In genomic region chr19:46534542-46535098, GRCm38 (mm10) we compare ENCODE assay signal across 24 mouse cellular contexts. TPM values are rescaled to one million over a fixed set of nuclear protein-coding genes. Genes with fewer than 3 reads are reported as not detected.
DNase-seq lines count a peak whose midpoint lies in the region; ATAC-seq and TF ChIP-seq lines count a peak whose summit lies in the region.
"Had no signal": no experiment of that assay in that cellular context is flagged by ENCODE, and none has a peak within 500 bp of the region (broad histone marks: within the 10 kb centered on the region; RNA-seq: fewer than 3 reads in every experiment).

No protein-coding gene starts in this region.

- no peak overlapping the region for H3K4me3 ChIP-seq in hindbrain, embryonic 11.5 days (ENCODE audit: low read depth, low read length)
- no peak overlapping the region for H3K4me3 ChIP-seq in hindbrain, embryonic 16.5 days (ENCODE audit: low read length)
- no peak overlapping the region for H3K4me3 ChIP-seq in lung, embryonic 15.5 days
- H3K4me3 ChIP-seq in spleen, adult 2 months (ENCODE audit: extremely low read depth, insufficient read depth, insufficient read length), result no peak overlapping the region
- H3K4me3 ChIP-seq in small intestine, adult 2 months (ENCODE audit: low read depth, low read length), result no peak overlapping the region
- H3K4me3 ChIP-seq: embryonic facial prominence, embryonic 13.5 days; erythroblast, embryonic 14.5 days; forebrain, embryonic 12.5 days; heart, embryonic 15.5 days; limb, embryonic 13.5 days; liver, embryonic 13.5 days; megakaryocyte, embryonic 14.5 days; neural tube, embryonic 12.5 days had no signal

- 32% methylated on average over 6 of the region's 6 CpGs for WGBS in hindbrain, embryonic 11.5 days
- WGBS in hindbrain, embryonic 16.5 days, result 40% methylated on average over 6 of the region's 6 CpGs
- 40% methylated on average over 6 of the region's 6 CpGs for WGBS in lung, embryonic 15.5 days
- 80% methylated on average over 6 of the region's 6 CpGs for WGBS in spleen, adult 2 months
- 49% methylated on average over 6 of the region's 6 CpGs for WGBS in small intestine, adult 2 months

- peak overlapping the region; percentile 24; the same call in 1 of the 2 replicates for H3K27ac ChIP-seq in hindbrain, embryonic 11.5 days (ENCODE audit: low read depth, low read length)
- H3K27ac ChIP-seq in hindbrain, embryonic 16.5 days (ENCODE audit: low read depth, low read length), result no peak overlapping the region
- H3K27ac ChIP-seq in lung, embryonic 15.5 days, result peak overlapping the region; percentile 20; the same call in 1 of the 2 replicates
- H3K27ac ChIP-seq in spleen, adult 2 months (ENCODE audit: insufficient read depth, low read length), result peak overlapping the region; percentile 47; the same call in 1 of the 2 replicates
- H3K27ac ChIP-seq in small intestine, adult 2 months (ENCODE audit: insufficient read depth, low read depth, low read length), result peak overlapping the region; percentile 84
- H3K27ac ChIP-seq: heart, embryonic 15.5 days; limb, embryonic 13.5 days; liver, embryonic 13.5 days; neural tube, embryonic 12.5 days had no signal

- no peak for TF ChIP-seq CTCF in spleen, adult 2 months (IDR thresholded peaks at IDR 0.05; ENCODE audit: extremely low read depth, insufficient read depth, insufficient read length, insufficient replicate concordance)
- TF ChIP-seq CTCF in small intestine, adult 2 months (IDR thresholded peaks at IDR 0.05; ENCODE audit: extremely low read depth, insufficient read length, insufficient replicate concordance, low read depth, low read length), result no peak

- DNase-seq in hindbrain, embryonic 11.5 days (ENCODE audit: low spot score), result no peak
- no peak for DNase-seq in lung, adult 18-20 months
- DNase-seq in spleen, adult 2 months (ENCODE audit: low read depth in 1 of 2, low spot score in 2 of 2), result no peak
- no peak for DNase-seq in spleen, postnatal 10 days (ENCODE audit: low spot score in 2 of 2)
- DNase-seq in cerebellum, adult 8-10 months, result no peak
- DNase-seq: adrenal gland, adult 8-10 months; cerebellum, adult 11-12 months; gastrocnemius, postnatal 25 days; kidney, adult 11 months; layer of hippocampus, adult 9-11 months; liver, embryonic 13.5 days; lung, postnatal 36 days had no signal

- H3K9me3 ChIP-seq in hindbrain, embryonic 11.5 days (ENCODE audit: control insufficient read depth, low read length), result no peaks in the 10 kb centered on the region
- H3K9me3 ChIP-seq in hindbrain, embryonic 16.5 days (ENCODE audit: control insufficient read depth, low read length), result no peaks in the 10 kb centered on the region
- H3K9me3 ChIP-seq in lung, embryonic 15.5 days, result no peaks in the 10 kb centered on the region
- H3K9me3 ChIP-seq: embryonic facial prominence, embryonic 13.5 days; forebrain, embryonic 12.5 days; heart, embryonic 15.5 days; limb, embryonic 13.5 days; liver, embryonic 13.5 days; megakaryocyte, embryonic 14.5 days; neural tube, embryonic 12.5 days had no signal

- no peaks in the 10 kb centered on the region for H3K36me3 ChIP-seq in hindbrain, embryonic 11.5 days (ENCODE audit: control insufficient read depth, insufficient read depth, low read length)
- H3K36me3 ChIP-seq in hindbrain, embryonic 16.5 days (ENCODE audit: control insufficient read depth, insufficient read depth, low read length), result no peaks in the 10 kb centered on the region
- 0 out of 2 replicates have a peak, but pooled peaks cover 3% of the 10 kb centered on the region for H3K36me3 ChIP-seq in lung, embryonic 15.5 days
- no peaks in the 10 kb centered on the region for H3K36me3 ChIP-seq in spleen, adult 2 months (ENCODE audit: control insufficient read depth, insufficient read depth, low read length)
- H3K36me3 ChIP-seq in small intestine, adult 2 months (ENCODE audit: control insufficient read depth, insufficient read depth, low read length), result no peaks in the 10 kb centered on the region
- H3K36me3 ChIP-seq: heart, embryonic 15.5 days; liver, embryonic 13.5 days had no signal

- H3K27me3 ChIP-seq in hindbrain, embryonic 11.5 days (ENCODE audit: control insufficient read depth, insufficient read depth, low read length), result no peaks in the 10 kb centered on the region
- H3K27me3 ChIP-seq in hindbrain, embryonic 16.5 days (replicated peaks; ENCODE audit: control insufficient read depth, insufficient read depth, low read length), result no peaks in the 10 kb centered on the region
- H3K27me3 ChIP-seq in lung, embryonic 15.5 days, result no peaks in the 10 kb centered on the region
- no peaks in the 10 kb centered on the region for H3K27me3 ChIP-seq in spleen, adult 2 months (ENCODE audit: control insufficient read depth, insufficient read depth, low read length)
- no peaks in the 10 kb centered on the region for H3K27me3 ChIP-seq in small intestine, adult 2 months (ENCODE audit: control insufficient read depth, insufficient read depth, low read length)
- H3K27me3 ChIP-seq: embryonic facial prominence, embryonic 13.5 days; forebrain, embryonic 12.5 days; heart, embryonic 15.5 days; limb, embryonic 13.5 days; megakaryocyte, embryonic 14.5 days; neural tube, embryonic 12.5 days had no signal

- H3K4me2 ChIP-seq in hindbrain, embryonic 11.5 days (replicated peaks; ENCODE audit: low read depth, low read length), result no peak overlapping the region
- H3K4me2 ChIP-seq in hindbrain, embryonic 16.5 days (ENCODE audit: low read length), result no peak overlapping the region
- no peak overlapping the region for H3K4me2 ChIP-seq in lung, embryonic 15.5 days
- H3K4me2 ChIP-seq: embryonic facial prominence, embryonic 13.5 days; forebrain, embryonic 12.5 days; heart, embryonic 15.5 days; limb, embryonic 13.5 days; liver, embryonic 13.5 days; lung, embryonic 14.5 days; neural tube, embryonic 12.5 days had no signal

- H3K4me1 ChIP-seq in hindbrain, embryonic 11.5 days (replicated peaks; ENCODE audit: control insufficient read depth, insufficient read depth, low read length), result peaks cover 35% of the 10 kb centered on the region
- peaks cover 37% of the 10 kb centered on the region for H3K4me1 ChIP-seq in hindbrain, embryonic 16.5 days (ENCODE audit: control insufficient read depth, insufficient read depth, low read depth, low read length)
- peaks cover 43% of the 10 kb centered on the region for H3K4me1 ChIP-seq in lung, embryonic 15.5 days
- 0 out of 2 replicates have a peak, but pooled peaks cover 2% of the 10 kb centered on the region for H3K4me1 ChIP-seq in spleen, adult 2 months (ENCODE audit: control insufficient read depth, insufficient read depth, insufficient read length)
- peaks cover 26% of the 10 kb centered on the region for H3K4me1 ChIP-seq in small intestine, adult 2 months (ENCODE audit: control insufficient read depth, insufficient read depth, insufficient read length, low read length)

- no peak overlapping the region for H3K9ac ChIP-seq in hindbrain, embryonic 11.5 days (ENCODE audit: low read depth, low read length)
- H3K9ac ChIP-seq in hindbrain, embryonic 16.5 days (ENCODE audit: low read depth, low read length), result no peak overlapping the region
- no peak overlapping the region for H3K9ac ChIP-seq in lung, embryonic 15.5 days
- H3K9ac ChIP-seq: embryonic facial prominence, embryonic 13.5 days; forebrain, embryonic 12.5 days; heart, embryonic 15.5 days; limb, embryonic 13.5 days; liver, embryonic 13.5 days; lung, embryonic 14.5 days; neural tube, embryonic 12.5 days had no signal

- no peak for ATAC-seq in hindbrain, embryonic 11.5 days (ENCODE audit: low FRiP score)
- no peak for ATAC-seq in hindbrain, embryonic 16.5 days
- ATAC-seq in lung, embryonic 15.5 days (ENCODE audit: borderline replicate concordance, extremely low read depth, low FRiP score, low TSS enrichment), result no peak
- ATAC-seq: activated CD4-positive, CD25-positive, alpha-beta regulatory T cell, adult 4 months had no signal

- no peak for TF ChIP-seq POLR2A in spleen, adult 2 months (IDR thresholded peaks at IDR 0.05; ENCODE audit: low read depth, low read length)
- TF ChIP-seq POLR2A in small intestine, adult 2 months (IDR thresholded peaks at IDR 0.05; ENCODE audit: low read depth, low read length), result peak; percentile 15; the same call in 1 of the 2 replicates

RNA-seq across cellular contexts. Expression of gene Trim8, which starts 33.1 kb away (rescaled TPM):
- 28.4 and 30.6 TPM in 2 replicates for polyA plus RNA-seq in hindbrain, embryonic 11.5 days (2014; fragmentation: Nextera tagmentation; extraction: Ambion mirVana)
- 23.4 and 27.6 TPM in 2 replicates for polyA plus RNA-seq in hindbrain, embryonic 16.5 days (2015; fragmentation: Nextera tagmentation; extraction: Ambion mirVana)
- 22.2 and 27.8 TPM in 2 replicates for polyA plus RNA-seq in lung, embryonic 15.5 days (2015; fragmentation: Nextera tagmentation; extraction: Ambion mirVana)
- polyA plus RNA-seq in spleen, adult 2 months (2012; rRNA removed), result 47.1 and 58.4 TPM in 2 replicates
- polyA plus RNA-seq in small intestine, adult 2 months (2012; rRNA removed), result 42.3 and 54.8 TPM in 2 replicates

RNA-seq across cellular contexts. Expression of gene Arl3, which starts 38.4 kb away (rescaled TPM):
- polyA plus RNA-seq in hindbrain, embryonic 11.5 days (2014; fragmentation: Nextera tagmentation; extraction: Ambion mirVana), result 145 and 160 TPM in 2 replicates
- 211 and 247 TPM in 2 replicates for polyA plus RNA-seq in hindbrain, embryonic 16.5 days (2015; fragmentation: Nextera tagmentation; extraction: Ambion mirVana)
- polyA plus RNA-seq in lung, embryonic 15.5 days (2015; fragmentation: Nextera tagmentation; extraction: Ambion mirVana), result 115 and 119 TPM in 2 replicates
- polyA plus RNA-seq in spleen, adult 2 months (2012; rRNA removed), result 5.5 and 6.8 TPM in 2 replicates
- 1.3 and 2.1 TPM in 2 replicates for polyA plus RNA-seq in small intestine, adult 2 months (2012; rRNA removed)

RNA-seq across cellular contexts. Expression of gene Sfxn2, which starts 38.5 kb away (rescaled TPM):
- polyA plus RNA-seq in hindbrain, embryonic 11.5 days (2014; fragmentation: Nextera tagmentation; extraction: Ambion mirVana), result 9.3 and 11.1 TPM in 2 replicates
- polyA plus RNA-seq in hindbrain, embryonic 16.5 days (2015; fragmentation: Nextera tagmentation; extraction: Ambion mirVana), result 9.9 and 10.5 TPM in 2 replicates
- polyA plus RNA-seq in lung, embryonic 15.5 days (2015; fragmentation: Nextera tagmentation; extraction: Ambion mirVana), result 27.9 and 28.3 TPM in 2 replicates
- polyA plus RNA-seq in spleen, adult 2 months (2012; rRNA removed), result 3.2 and 4.1 TPM in 2 replicates
- 1.3 and 1.6 TPM in 2 replicates for polyA plus RNA-seq in small intestine, adult 2 months (2012; rRNA removed)

Comparison
In these comparisons a context has a peak if more than half of its experiments do, and no peak if none do; other contexts are left out.
1. RNA of gene Arl3, which starts 38.4 kb away (polyA plus RNA-seq): 211 to 247 TPM in hindbrain, embryonic 16.5 days, 145 to 160 TPM in hindbrain, embryonic 11.5 days and 115 to 119 TPM in lung, embryonic 15.5 days; 5.5 to 6.8 TPM in spleen, adult 2 months and 1.3 to 2.1 TPM in small intestine, adult 2 months; every median in the first group is over 10 times any median in the second.